Mouse (Mus musculus) heart, embryonic 11.5 days (tissue): ENCODE measurements around the gene Gck. TPM values are rescaled to one million over a fixed set of nuclear protein-coding genes. Genes with fewer than 3 reads are reported as not detected.

ENCODE experiments used
- ATAC-seq: fragments of 200-750 bp; cut with Nextera tagmentation; replicated peaks from 2 replicates; pipeline ENCODE4 v1.8.0; 2017; ENCODE audit warnings: moderate library complexity; ENCODE audit not compliant: insufficient number of reproducible peaks, low FRiP score, low TSS enrichment
- H3K27ac ChIP-seq: fragments of 300-500 bp; sonication (generic); 2 replicates; pipeline ENCODE4 v1.5.1; 2014; ENCODE audit warnings: mild to moderate bottlenecking, low read depth, low read length
- H3K27me3 ChIP-seq: fragments of 300-500 bp; sonication (generic); 2 replicates; pipeline ENCODE4 v1.6.1; 2014; ENCODE audit warnings: mild to moderate bottlenecking, low read length, mixed read lengths; ENCODE audit not compliant: control insufficient read depth, insufficient read depth
- H3K36me3 ChIP-seq: fragments of 300-500 bp; sonication (generic); 2 replicates; pipeline ENCODE4 v1.6.1; 2014; ENCODE audit warnings: mild to moderate bottlenecking, low read length, moderate library complexity, mixed read lengths; ENCODE audit not compliant: control insufficient read depth, insufficient read depth
- H3K4me1 ChIP-seq: fragments of 300-500 bp; sonication (generic); 2 replicates; pipeline ENCODE4 v1.6.1; 2014; ENCODE audit warnings: low read length; ENCODE audit not compliant: control insufficient read depth, insufficient read depth
- H3K4me2 ChIP-seq: fragments of 300-500 bp; sonication (generic); 2 replicates; pipeline ENCODE4 v1.6.1; 2014; ENCODE audit warnings: mild to moderate bottlenecking, moderate library complexity
- H3K4me3 ChIP-seq: fragments of 300-500 bp; sonication (generic); 2 replicates; pipeline ENCODE4 v1.5.1; 2014; ENCODE audit warnings: low read depth, low read length
- H3K9ac ChIP-seq: fragments of 300-500 bp; sonication (generic); 2 replicates; pipeline ENCODE4 v1.6.1; 2014; ENCODE audit warnings: mild to moderate bottlenecking, low read depth, low read length, moderate library complexity
- H3K9me3 ChIP-seq: fragments of 300-500 bp; sonication (generic); replicated peaks from 2 replicates; pipeline ENCODE4 v1.6.1; 2016; ENCODE audit warnings: low read length; ENCODE audit not compliant: control insufficient read depth
- WGBS: fragments of 180-500 bp; shearing (Covaris S2); extraction: QIAGEN DNeasy Blood & Tissue Kit; methylation state at CpG from one replicate; pipeline ENCODE4 v1.1.7; 2014; ENCODE audit not compliant: insufficient replicate concordance; 5-methylcytosine and 5-hydroxymethylcytosine counted together
- polyA plus RNA-seq: library from polyadenylated mRNA; unstranded; fragments of >200 nt; fragmentation: Nextera tagmentation; extraction: Ambion mirVana; gene quantifications from 2 replicates; pipeline ENCODE4 v1.2.1, GENCODE M21; 2014

Gene Gck
- polyA plus RNA-seq, 1 experiment from 2014 or later = 2.6 TPM

DNA sequence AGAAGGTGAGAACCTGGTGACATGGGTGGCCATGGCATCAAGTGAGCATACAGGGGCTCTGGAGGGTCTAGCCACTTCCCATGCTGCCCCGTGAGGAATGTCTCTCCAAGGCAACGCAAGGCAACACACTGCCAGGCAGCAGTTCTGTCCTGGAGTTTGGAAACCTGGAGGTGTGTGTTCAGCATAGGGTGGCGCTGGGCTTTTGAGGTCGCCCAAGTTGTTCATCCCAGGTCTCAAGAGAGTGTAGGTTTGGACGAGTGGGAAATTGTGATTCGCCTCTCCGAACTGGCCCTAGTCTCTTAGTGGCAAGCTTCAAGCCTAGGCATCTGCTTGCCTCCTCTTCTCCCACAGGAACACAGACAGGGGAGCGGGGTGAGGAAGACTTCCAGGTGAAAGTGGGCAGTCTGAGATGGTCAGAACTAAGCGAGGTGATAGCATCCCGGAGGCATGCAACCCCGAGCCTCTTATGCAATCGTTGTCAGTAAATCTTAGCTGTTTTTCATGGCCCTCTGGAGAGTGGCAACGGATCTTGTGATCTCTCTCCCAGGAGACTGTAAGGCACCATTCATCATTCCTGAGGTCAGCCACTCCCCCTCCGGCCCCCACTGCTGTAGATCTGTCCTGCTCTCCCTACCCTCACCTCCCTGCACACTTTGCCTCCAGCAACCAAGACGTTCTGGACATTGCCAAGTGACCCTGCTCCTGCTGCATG is 87.3 kb downstream of the Gck start:
- H3K4me1 ChIP-seq = peaks cover 14% of the 10 kb centered on the region
- peaks cover 1% of the 10 kb centered on the region; the same call in 1 of the 2 replicates for H3K36me3 ChIP-seq
- H3K9me3 ChIP-seq = peaks cover 4% of the 10 kb centered on the region
- H3K27me3 ChIP-seq = peaks cover 5% of the 10 kb centered on the region; the same call in 1 of the 2 replicates
- no peak overlapping the region for H3K27ac ChIP-seq
- no peak for ATAC-seq
- H3K4me3 ChIP-seq = peak overlapping the region; percentile 58
- H3K9ac ChIP-seq = peak overlapping the region; percentile 78
- H3K4me2 ChIP-seq = peak overlapping the region; percentile 83
- WGBS = 14% methylated on average over 15 of the region's 15 CpGs

DNA sequence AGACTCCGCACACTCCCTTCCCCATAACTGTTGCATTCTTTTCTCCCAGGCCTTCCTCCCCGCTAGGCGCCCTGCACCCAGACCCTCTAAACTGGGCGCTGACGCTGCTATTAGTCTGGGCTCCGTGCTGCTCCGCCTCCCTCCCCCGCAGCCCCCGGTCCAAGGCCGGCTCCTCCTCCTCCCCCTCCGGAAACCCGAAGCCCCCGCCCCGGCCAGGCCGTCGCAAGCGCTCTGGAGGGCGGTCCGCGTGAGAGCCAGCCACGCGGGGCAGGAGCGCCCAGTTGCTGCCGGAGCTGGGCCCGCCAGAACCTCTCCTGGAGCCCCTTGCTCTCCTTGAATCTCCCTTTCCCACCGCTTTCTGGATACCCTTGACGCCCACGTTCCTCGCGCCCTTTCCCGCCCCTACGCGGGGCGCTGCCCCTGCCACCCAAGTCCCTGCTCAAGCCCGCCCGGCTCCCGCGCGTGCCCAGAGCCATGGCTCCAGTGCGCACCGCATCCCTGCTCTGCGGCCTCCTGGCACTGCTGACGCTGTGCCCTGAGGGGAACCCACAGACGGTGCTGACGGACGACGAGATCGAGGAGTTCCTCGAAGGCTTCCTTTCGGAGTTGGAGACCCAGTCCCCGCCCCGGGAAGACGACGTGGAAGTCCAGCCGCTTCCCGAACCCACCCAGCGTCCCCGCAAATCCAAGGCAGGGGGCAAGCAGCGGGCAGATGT is 88.0 kb downstream of the Gck start, which contains the start of gene Aebp1:
TSS of gene Aebp1 (plus strand) at position 270 of the 716 bp plus-strand sequence.
- Histone ChIP-seq H3K9ac (peak within 1 kb of the TSS; percentile 78), H3K9me3 (peaks cover 4% of the 10 kb centered on the region), H3K4me3 (peak within 1 kb of the TSS; percentile 58), H3K4me2 (peak within 1 kb of the TSS; percentile 83), H3K27me3 (peaks cover 5% of the 10 kb centered on the region; the same call in 1 of the 2 replicates), H3K4me1 (peaks cover 15% of the 10 kb centered on the region), H3K27ac (no peak within 1 kb of the TSS), H3K36me3 (no peaks in the 10 kb centered on the region)
- 2% methylated on average over 59 of the region's 59 CpGs for WGBS
- peak; percentile 36 for ATAC-seq

DNA sequence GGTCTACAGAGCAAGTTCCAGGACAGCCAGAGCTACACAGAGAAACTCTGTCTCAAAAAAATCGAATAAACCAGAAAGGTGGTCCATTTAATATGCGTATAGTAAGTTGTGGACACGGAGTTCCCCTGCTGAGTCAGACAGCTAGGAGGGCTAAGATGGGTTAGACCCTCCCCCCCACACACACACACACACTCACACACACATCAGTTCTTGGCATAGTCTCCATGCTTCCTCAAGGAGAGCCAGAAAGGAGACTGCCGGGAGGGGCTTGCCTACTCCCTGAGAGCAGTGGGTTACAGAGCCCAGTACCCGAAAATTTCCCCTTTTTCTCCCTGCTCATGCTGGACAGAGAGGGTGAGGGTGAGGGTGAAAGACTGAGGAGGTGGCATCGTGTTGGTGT is 89.2 kb downstream of the Gck start:
- no peak for ATAC-seq
- 44% methylated on average over 6 of the region's 6 CpGs for WGBS

DNA sequence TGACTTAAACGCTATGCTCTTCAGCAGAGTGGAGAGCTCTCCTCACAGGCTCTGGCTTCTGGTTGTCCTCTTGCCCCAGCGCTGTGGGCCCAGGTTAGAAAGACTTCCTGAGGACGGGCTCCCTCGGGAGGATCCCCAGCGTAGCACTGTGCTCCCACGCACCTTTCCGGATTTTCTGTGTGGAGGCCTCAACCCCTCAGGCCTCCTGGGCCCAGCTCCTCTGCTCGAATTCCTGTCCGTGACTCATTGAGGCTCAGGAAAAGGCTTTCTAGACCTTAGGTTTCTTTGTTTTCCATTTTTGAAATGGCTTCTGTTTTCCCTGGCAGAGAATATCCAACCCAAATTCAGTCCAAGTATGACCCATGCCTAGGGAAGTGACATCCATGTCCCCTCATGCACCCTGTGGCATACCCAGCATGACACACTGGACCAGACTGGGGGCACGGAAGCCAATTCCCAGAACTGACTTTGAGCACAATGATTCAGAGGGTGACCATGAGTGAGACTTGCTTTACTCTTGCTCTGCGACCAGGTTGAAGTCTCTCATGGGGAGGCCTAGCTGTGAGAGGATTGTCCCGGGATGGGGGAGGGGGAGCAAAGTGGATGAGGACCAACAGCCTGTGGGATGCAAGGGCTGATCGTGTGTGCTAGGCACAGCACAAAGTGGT is 89.9 kb downstream of the Gck start:
- WGBS = 73% methylated on average over 13 of the region's 13 CpGs
- Histone ChIP-seq H3K4me1 (peaks cover 26% of the 10 kb centered on the region), H3K27ac (no peak overlapping the region), H3K36me3 (no peaks in the 10 kb centered on the region), H3K9ac (no peak overlapping the region), H3K4me2 (no peak overlapping the region), H3K27me3 (peaks cover 5% of the 10 kb centered on the region; the same call in 1 of the 2 replicates), H3K9me3 (peaks cover 4% of the 10 kb centered on the region), H3K4me3 (no peak overlapping the region)
- no peak for ATAC-seq

More for the DNA sequence above, 89.2 kb downstream of the Gck start:
- Histone ChIP-seq H3K4me2 (no peak overlapping the region), H3K4me3 (no peak overlapping the region), H3K9me3 (peaks cover 4% of the 10 kb centered on the region), H3K36me3 (no peaks in the 10 kb centered on the region), H3K27me3 (peaks cover 5% of the 10 kb centered on the region; the same call in 1 of the 2 replicates), H3K4me1 (peaks cover 26% of the 10 kb centered on the region), H3K27ac (no peak overlapping the region), H3K9ac (no peak overlapping the region)

DNA sequence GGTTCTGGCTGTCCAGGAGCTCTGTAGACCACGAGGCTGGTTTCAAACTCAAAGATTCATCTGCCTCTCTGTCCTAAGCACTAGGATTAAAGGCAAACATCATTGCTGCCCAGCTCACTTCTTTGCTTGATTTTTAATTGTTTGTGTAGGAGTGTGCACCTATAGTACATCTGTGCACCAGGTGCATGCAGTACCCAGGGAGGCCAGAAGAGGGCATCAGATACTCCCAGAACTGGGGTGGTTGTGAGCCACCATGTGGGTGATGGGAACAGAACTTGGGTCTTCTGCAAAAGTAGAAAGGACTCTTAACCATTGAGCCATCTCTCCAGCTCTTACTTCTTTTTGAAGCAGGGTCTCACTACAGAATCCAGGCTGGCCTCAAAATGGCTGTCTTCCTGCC is 91.2 kb downstream of the Gck start:
- Histone ChIP-seq H3K4me2 (no peak overlapping the region), H3K27ac (no peak overlapping the region), H3K4me3 (no peak overlapping the region), H3K9ac (no peak overlapping the region), H3K9me3 (peaks cover 4% of the 10 kb centered on the region), H3K36me3 (no peaks in the 10 kb centered on the region), H3K27me3 (peaks cover 5% of the 10 kb centered on the region; the same call in 1 of the 2 replicates), H3K4me1 (peaks cover 26% of the 10 kb centered on the region)
- WGBS = 77% methylated on average over 1 of the region's 1 CpGs
- ATAC-seq = no peak

DNA sequence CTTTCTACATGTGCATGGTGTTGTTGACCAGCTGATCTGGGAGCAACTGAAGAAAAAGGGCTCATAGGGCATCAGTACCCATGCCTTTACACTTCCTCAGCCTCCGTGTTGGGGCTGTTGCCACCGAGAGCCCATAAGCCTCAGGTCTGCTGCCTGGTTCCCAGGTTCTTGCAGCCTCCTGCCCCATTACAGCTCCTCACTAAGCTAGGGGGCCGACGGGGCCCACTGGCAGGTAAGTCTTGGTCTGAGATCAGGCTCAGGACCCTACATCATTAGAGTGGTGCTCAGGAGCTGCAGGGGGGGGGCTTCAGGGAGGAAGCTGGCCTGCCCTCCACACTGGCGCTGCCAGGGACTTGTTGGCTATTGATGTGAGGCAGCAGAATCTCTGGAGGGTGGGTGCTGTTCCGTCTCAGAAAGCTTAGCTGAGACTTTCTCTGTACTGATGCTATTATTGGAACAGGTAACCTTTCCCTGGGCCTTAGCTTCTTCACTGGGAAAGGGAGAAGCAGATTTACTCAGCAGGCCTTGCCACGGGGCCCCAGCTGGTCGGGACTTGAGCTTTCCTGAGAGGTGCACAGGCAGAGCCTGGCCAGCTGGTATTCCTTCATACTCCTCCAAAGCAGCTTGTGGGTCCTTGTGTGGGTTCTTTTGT is 93.3 kb downstream of the Gck start:
- Histone ChIP-seq H3K4me1 (peaks cover 26% of the 10 kb centered on the region), H3K4me3 (no peak overlapping the region), H3K9me3 (peaks cover 4% of the 10 kb centered on the region), H3K36me3 (no peaks in the 10 kb centered on the region), H3K27me3 (peaks cover 5% of the 10 kb centered on the region; the same call in 1 of the 2 replicates), H3K9ac (no peak overlapping the region), H3K27ac (no peak overlapping the region), H3K4me2 (no peak overlapping the region)
- 66% methylated on average over 8 of the region's 8 CpGs for WGBS
- ATAC-seq = no peak

DNA sequence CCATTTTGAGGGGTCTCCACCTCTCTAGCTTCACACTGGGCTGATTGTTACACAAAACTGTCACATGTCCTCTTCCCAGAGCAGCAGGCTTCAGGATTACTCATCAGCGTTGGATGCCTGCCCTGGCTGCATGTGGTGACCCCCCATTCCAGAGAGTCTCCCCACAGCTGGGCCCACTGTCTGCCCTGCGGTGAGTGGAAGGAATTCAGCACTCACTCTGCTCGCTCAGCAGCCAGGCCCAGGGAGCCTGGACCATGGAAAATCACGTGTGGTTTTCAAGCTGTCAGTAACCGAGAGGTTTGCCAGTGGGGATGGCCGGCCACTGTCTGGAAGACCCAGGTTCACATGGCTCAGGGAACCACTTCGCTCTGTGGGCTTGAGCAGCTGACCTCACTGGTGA is 94.0 kb downstream of the Gck start:
- Histone ChIP-seq H3K4me2 (no peak overlapping the region), H3K9me3 (peaks cover 4% of the 10 kb centered on the region), H3K36me3 (no peaks in the 10 kb centered on the region), H3K9ac (peak overlapping the region; percentile 43; the same call in 1 of the 2 replicates), H3K4me3 (no peak overlapping the region), H3K4me1 (peaks cover 25% of the 10 kb centered on the region), H3K27me3 (peaks cover 2% of the 10 kb centered on the region; the same call in 1 of the 2 replicates), H3K27ac (no peak overlapping the region)
- ATAC-seq = no peak
- 36% methylated on average over 7 of the region's 7 CpGs for WGBS

DNA sequence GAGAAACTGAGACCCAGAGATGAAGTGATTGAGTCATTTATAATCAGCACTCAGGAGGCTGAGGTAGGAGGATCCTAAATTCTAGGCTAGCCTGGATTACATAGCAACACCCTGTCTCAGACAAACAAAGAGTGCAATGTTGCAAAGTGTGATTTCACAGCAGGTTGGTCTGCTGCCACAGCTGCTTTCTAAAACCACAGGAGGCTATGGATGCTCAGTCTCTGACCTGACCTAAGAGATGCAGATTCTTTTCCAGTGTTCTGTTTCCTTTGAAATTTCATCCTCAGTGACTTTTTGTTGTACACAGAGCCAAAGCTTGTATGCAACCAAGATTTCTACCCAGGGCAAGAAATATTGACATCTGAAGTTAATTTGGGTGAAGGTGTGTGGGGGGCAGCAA is 94.4 kb downstream of the Gck start:
- Histone ChIP-seq H3K4me3 (no peak overlapping the region), H3K27ac (no peak overlapping the region), H3K9ac (no peak overlapping the region), H3K9me3 (peaks cover 4% of the 10 kb centered on the region), H3K36me3 (no peaks in the 10 kb centered on the region), H3K4me2 (no peak overlapping the region), H3K4me1 (peaks cover 25% of the 10 kb centered on the region), H3K27me3 (0 out of 2 replicates have a peak, but pooled peaks cover 2% of the 10 kb centered on the region)
- ATAC-seq = no peak
